Mouse (Mus musculus) thymus, adult 2 months (tissue): Measurements from ENCODE around the gene 1810049J17Rik. TPM values are rescaled to one million over a fixed set of nuclear protein-coding genes. Genes with fewer than 3 reads are reported as not detected.

Experiments
- DNase-seq: peaks from one replicate; pipeline ENCODE4 v3.0.0; 2021
- H3K27ac ChIP-seq: fragments of 200-500 bp; 2 replicates; pipeline ENCODE4 v1.5.1; 2012; ENCODE audit warnings: low read length, control low read depth; ENCODE audit not compliant: control insufficient read depth, insufficient read depth
- H3K27me3 ChIP-seq: fragments of 200-500 bp; 2 replicates; pipeline ENCODE4 v1.6.1; 2012; ENCODE audit warnings: mild to moderate bottlenecking, low read length, moderate library complexity, mixed read lengths; ENCODE audit not compliant: control insufficient read depth, insufficient read depth
- H3K36me3 ChIP-seq: fragments of 200-500 bp; 2 replicates; pipeline ENCODE4 v1.6.1; 2012; ENCODE audit warnings: mild to moderate bottlenecking, low read length, moderate library complexity; ENCODE audit not compliant: control insufficient read depth, insufficient read depth
- H3K4me1 ChIP-seq: fragments of 200-500 bp; replicated peaks from 2 replicates; pipeline ENCODE4 v1.6.1; 2012; ENCODE audit warnings: low read length; ENCODE audit not compliant: control insufficient read depth, insufficient read depth
- H3K4me3 ChIP-seq: fragments of 200-500 bp; 2 replicates; pipeline ENCODE4 v1.5.1; 2012; ENCODE audit warnings: mild to moderate bottlenecking, low read length, control low read depth, moderate library complexity; ENCODE audit not compliant: control insufficient read depth, insufficient read depth
- CTCF ChIP-seq: fragments of 200-500 bp; IDR thresholded peaks from 2 replicates; pipeline ENCODE4 v1.5.1; 2012; ENCODE audit warnings: mild to moderate bottlenecking, control low read depth, low read length, moderate library complexity, borderline replicate concordance; ENCODE audit not compliant: control insufficient read depth, poor library complexity, insufficient read depth; ENCODE audit errors: extremely low read depth
- POLR2A ChIP-seq: fragments of 200-500 bp; IDR thresholded peaks from 2 replicates; pipeline ENCODE4 v1.6.1; 2012; ENCODE audit warnings: mild to moderate bottlenecking, low read length, control low read depth, moderate library complexity; ENCODE audit not compliant: control insufficient read depth, poor library complexity, insufficient read depth; ENCODE audit errors: extremely low read depth
- WGBS: fragments of 180-500 bp; shearing (Covaris S2); methylation state at CpG from one replicate; pipeline ENCODE4 v1.1.7; 2018; 5-methylcytosine and 5-hydroxymethylcytosine counted together
- polyA plus RNA-seq: library from polyadenylated mRNA; depleted of rRNA; stranded (reverse); fragments of >200 nt; gene quantifications from 2 replicates; pipeline ENCODE4 v1.2.3, GENCODE M21; 2012

1810049J17Rik gene
- polyA plus RNA-seq, 1 experiment: not detected

GRCm38 (mm10) chr15:12348950-12349349, 27.3 kb upstream of the 1810049J17Rik start:
- H3K36me3 ChIP-seq: peaks cover 26% of the 10 kb centered on the region
- H3K4me3 ChIP-seq: no peak overlapping the region
- WGBS: 71% methylated on average over 3 of the region's 3 CpGs
- H3K4me1 ChIP-seq: no peaks in the 10 kb centered on the region
- H3K27ac ChIP-seq: no peak overlapping the region
- H3K27me3 ChIP-seq: no peaks in the 10 kb centered on the region
- no peak for TF ChIP-seq POLR2A
- no peak for TF ChIP-seq CTCF
- no peak for DNase-seq

DNA sequence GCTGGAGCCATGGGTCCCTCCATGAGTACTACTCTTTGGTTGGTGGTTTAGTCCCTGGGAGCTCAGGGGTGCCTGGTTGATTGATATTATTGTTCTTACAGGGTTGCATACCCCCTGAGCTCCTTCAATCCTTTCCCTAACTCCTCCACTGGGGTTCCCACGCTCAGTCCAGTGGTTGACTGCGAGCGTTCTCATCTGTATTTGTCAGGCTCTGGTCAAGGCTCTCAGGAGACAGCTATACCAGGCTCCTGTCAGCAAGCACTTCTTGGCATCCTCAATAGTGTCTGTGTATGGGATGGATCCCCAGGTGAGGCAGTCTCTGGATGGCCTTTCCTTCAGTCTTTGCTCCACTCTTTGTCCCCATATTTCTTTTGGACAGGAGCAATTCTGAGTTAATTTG, 25.2 kb upstream of the 1810049J17Rik start:
- peaks cover 24% of the 10 kb centered on the region for H3K36me3 ChIP-seq
- H3K4me1 ChIP-seq: no peaks in the 10 kb centered on the region
- WGBS: 99% methylated on average over 3 of the region's 3 CpGs
- TF ChIP-seq POLR2A: no peak
- no peak for TF ChIP-seq CTCF
- DNase-seq: no peak
- no peaks in the 10 kb centered on the region for H3K27me3 ChIP-seq
- H3K4me3 ChIP-seq: no peak overlapping the region
- H3K27ac ChIP-seq: no peak overlapping the region

DNA sequence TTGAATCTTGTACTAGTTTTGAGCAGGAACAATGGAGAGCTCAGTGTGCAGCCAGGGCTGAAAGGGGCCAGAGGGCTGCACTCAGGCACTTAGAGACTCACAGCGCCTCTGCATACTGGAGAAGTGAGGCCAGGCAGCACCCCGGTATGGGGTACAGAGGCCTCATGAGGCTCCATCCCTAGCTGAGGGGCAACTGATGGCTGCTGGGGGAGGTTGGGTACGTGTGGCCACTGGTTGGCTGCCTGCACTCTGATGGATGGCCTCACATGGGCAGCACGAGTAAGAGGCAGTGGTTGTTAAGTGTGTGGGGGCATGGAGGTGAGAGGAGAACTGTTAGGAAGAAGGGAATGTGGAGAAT, 19.7 kb upstream of the 1810049J17Rik start:
- Histone ChIP-seq H3K4me1 (no peaks in the 10 kb centered on the region), H3K27ac (no peak overlapping the region), H3K27me3 (no peaks in the 10 kb centered on the region), H3K36me3 (peaks cover 7% of the 10 kb centered on the region; the same call in 1 of the 2 replicates), H3K4me3 (no peak overlapping the region)
- WGBS: 96% methylated on average over 4 of the region's 4 CpGs
- DNase-seq: no peak
- no peak for TF ChIP-seq CTCF
- no peak for TF ChIP-seq POLR2A

- Histone ChIP-seq H3K4me1 (no peaks in the 10 kb centered on the region), H3K36me3 (peaks cover 7% of the 10 kb centered on the region; the same call in 1 of the 2 replicates)
These were observed 19.1 kb upstream of the 1810049J17Rik start for GRCm38 (mm10) chr15:12340536-12341400.

GRCm38 (mm10) chr15:12337779-12338137, 16.1 kb upstream of the 1810049J17Rik start:
- TF ChIP-seq CTCF (no peak), POLR2A (no peak)
- Histone ChIP-seq H3K4me3 (no peak overlapping the region), H3K27ac (no peak overlapping the region), H3K36me3 (peaks cover under 1% of the 10 kb centered on the region; the same call in 1 of the 2 replicates), H3K4me1 (no peaks in the 10 kb centered on the region), H3K27me3 (no peaks in the 10 kb centered on the region)
- no peak for DNase-seq
- WGBS: 95% methylated on average over 3 of the region's 3 CpGs

More at GRCm38 (mm10) chr15:12340536-12341400, 19.1 kb upstream of the 1810049J17Rik start:
- H3K27ac ChIP-seq: no peak overlapping the region
- H3K27me3 ChIP-seq: no peaks in the 10 kb centered on the region
- no peak for TF ChIP-seq POLR2A
- no peak for TF ChIP-seq CTCF
- WGBS: 97% methylated on average over 5 of the region's 5 CpGs
- DNase-seq: no peak
- H3K4me3 ChIP-seq: no peak overlapping the region

GRCm38 (mm10) chr15:12337030-12337778, 15.5 kb upstream of the 1810049J17Rik start:
- no peaks in the 10 kb centered on the region for H3K36me3 ChIP-seq
- no peak for DNase-seq
- TF ChIP-seq POLR2A: no peak
- TF ChIP-seq CTCF: no peak
- H3K27me3 ChIP-seq: no peaks in the 10 kb centered on the region
- H3K4me3 ChIP-seq: no peak overlapping the region
- H3K27ac ChIP-seq: no peak overlapping the region
- WGBS: 93% methylated on average over 4 of the region's 4 CpGs
- no peaks in the 10 kb centered on the region for H3K4me1 ChIP-seq

DNA sequence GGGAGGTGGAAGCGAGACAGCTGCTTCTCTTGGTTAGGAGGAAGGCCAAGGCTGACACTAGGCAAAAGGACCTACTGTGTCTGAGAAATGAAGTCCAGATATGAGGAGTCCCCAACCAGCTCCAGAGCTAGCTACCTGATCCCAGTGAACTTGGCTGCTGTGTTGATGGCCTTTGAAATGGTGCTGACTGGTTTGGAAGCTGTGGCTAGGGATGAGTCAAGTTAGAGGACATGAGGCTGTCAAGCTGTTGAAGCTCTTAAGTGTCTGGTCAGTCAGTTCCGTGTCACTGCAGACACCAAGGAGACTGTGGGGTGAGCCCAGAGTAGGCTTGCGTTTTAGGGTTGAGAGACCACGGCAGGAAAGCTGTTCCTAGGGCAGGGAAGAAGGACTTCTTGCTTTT, 12.7 kb upstream of the 1810049J17Rik start:
- no peak for DNase-seq
- Histone ChIP-seq H3K27ac (no peak overlapping the region), H3K4me1 (no peaks in the 10 kb centered on the region), H3K36me3 (no peaks in the 10 kb centered on the region), H3K4me3 (no peak overlapping the region), H3K27me3 (no peaks in the 10 kb centered on the region)
- TF ChIP-seq POLR2A: no peak
- TF ChIP-seq CTCF: no peak
- WGBS: 89% methylated on average over 4 of the region's 4 CpGs
